Mouse (Mus musculus) kidney, embryonic 14.5 days (tissue): Measurements from ENCODE around the gene Pacs1. TPM values are rescaled to one million over a fixed set of nuclear protein-coding genes. Genes with fewer than 3 reads are reported as not detected.
A peak's percentile ranks its signal among the peaks of the same experiment; 100 is the strongest.

ENCODE experiments used
- ATAC-seq: fragments of 200-750 bp; cut with Nextera tagmentation; 2 replicates; pipeline ENCODE4 v1.8.0; 2017; ENCODE audit warnings: moderate number of reproducible peaks, mild to moderate bottlenecking, moderate TSS enrichment, moderate library complexity; ENCODE audit not compliant: low FRiP score, low TSS enrichment
- H3K27ac ChIP-seq: fragments of 300-500 bp; sonication (generic); 2 replicates; pipeline ENCODE4 v1.5.1; 2014; ENCODE audit warnings: low read depth, mild to moderate bottlenecking, low read length, moderate library complexity, mixed read lengths
- H3K27me3 ChIP-seq: fragments of 300-500 bp; sonication (generic); 2 replicates; pipeline ENCODE4 v1.6.1; 2014; ENCODE audit warnings: mild to moderate bottlenecking, low read length; ENCODE audit not compliant: control insufficient read depth, insufficient read depth
- H3K36me3 ChIP-seq: fragments of 300-500 bp; sonication (generic); 2 replicates; pipeline ENCODE4 v1.6.1; 2014; ENCODE audit warnings: low read length, mixed read lengths; ENCODE audit not compliant: control insufficient read depth, insufficient read depth
- H3K4me1 ChIP-seq: fragments of 300-500 bp; sonication (generic); 2 replicates; pipeline ENCODE4 v1.6.1; 2014; ENCODE audit warnings: low read length, mixed read lengths; ENCODE audit not compliant: control insufficient read depth, insufficient read depth
- H3K4me2 ChIP-seq: fragments of 300-500 bp; sonication (generic); replicated peaks from 2 replicates; pipeline ENCODE4 v1.6.1; 2014; ENCODE audit warnings: low read depth, mild to moderate bottlenecking, low read length
- H3K4me3 ChIP-seq: fragments of 300-500 bp; sonication (generic); 2 replicates; pipeline ENCODE4 v1.5.1; 2014; ENCODE audit warnings: mild to moderate bottlenecking, low read length
- H3K9ac ChIP-seq: fragments of 300-500 bp; sonication (generic); 2 replicates; pipeline ENCODE4 v1.6.1; 2014; ENCODE audit warnings: low read depth, mild to moderate bottlenecking, low read length, moderate library complexity
- H3K9me3 ChIP-seq: fragments of 300-500 bp; sonication (generic); 2 replicates; pipeline ENCODE4 v1.6.1; 2016; ENCODE audit warnings: low read length; ENCODE audit not compliant: control insufficient read depth
- WGBS: fragments of 180-500 bp; shearing (Covaris S2); extraction: QIAGEN DNeasy Blood & Tissue Kit; methylation state at CpG from one replicate; pipeline ENCODE4 v1.1.7; 2014; 5-methylcytosine and 5-hydroxymethylcytosine counted together
- polyA plus RNA-seq: library from polyadenylated mRNA; unstranded; fragments of >200 nt; fragmentation: Nextera tagmentation; extraction: Ambion mirVana; gene quantifications from 2 replicates; pipeline ENCODE4 v1.2.1, GENCODE M21; 2014

The Pacs1 gene
- polyA plus RNA-seq, 1 experiment from 2014 or later = 30.4 TPM

DNA sequence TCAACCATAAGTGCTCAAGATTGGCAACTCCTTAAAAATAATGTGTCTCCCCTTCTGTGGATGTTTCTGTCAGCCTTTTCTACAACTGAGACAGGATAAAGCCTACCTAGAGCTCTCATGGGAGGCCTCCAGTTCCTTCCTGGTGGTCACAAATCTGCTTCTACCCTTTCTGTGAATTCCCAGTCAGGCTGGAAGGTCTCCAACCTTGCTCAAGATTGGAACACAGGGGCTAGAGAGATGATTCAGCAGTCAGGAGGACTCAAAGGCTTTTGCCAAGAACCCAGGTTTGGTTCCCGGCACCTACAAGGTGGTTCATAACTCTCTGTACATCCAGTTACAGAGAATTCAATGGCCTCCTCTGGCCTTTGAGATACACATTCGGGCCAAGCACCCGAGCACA, 149.7 kb downstream of the Pacs1 start:
- H3K27me3 ChIP-seq = no peaks in the 10 kb centered on the region; the same call in 1 of the 2 replicates
- H3K9ac ChIP-seq = no peak overlapping the region
- H3K9me3 ChIP-seq = no peaks in the 10 kb centered on the region
- H3K4me1 ChIP-seq = peaks cover 8% of the 10 kb centered on the region
- no peak for ATAC-seq
- H3K4me2 ChIP-seq = no peak overlapping the region
- no peaks in the 10 kb centered on the region for H3K36me3 ChIP-seq
- no peak overlapping the region for H3K27ac ChIP-seq
- no peak overlapping the region for H3K4me3 ChIP-seq
- 76% methylated on average over 3 of the region's 3 CpGs for WGBS

- WGBS = 79% methylated on average over 10 of the region's 10 CpGs
- Histone ChIP-seq H3K9ac (no peak overlapping the region), H3K4me3 (no peak overlapping the region), H3K27ac (no peak overlapping the region), H3K36me3 (no peaks in the 10 kb centered on the region), H3K27me3 (no peaks in the 10 kb centered on the region; the same call in 1 of the 2 replicates), H3K4me2 (no peak overlapping the region), H3K9me3 (no peaks in the 10 kb centered on the region), H3K4me1 (peaks cover 8% of the 10 kb centered on the region)
- no peak for ATAC-seq
Measured at GRCm38 (mm10) chr19:5122492-5122891, 150.4 kb downstream of the Pacs1 start.

GRCm38 (mm10) chr19:5118384-5118698, 154.6 kb downstream of the Pacs1 start, which contains the start of gene Klc2:
Klc2 (minus strand) TSS chr19:5118560.
- Histone ChIP-seq H3K4me2 (peak within 1 kb of the TSS; percentile 94), H3K27ac (peak within 1 kb of the TSS; percentile 89), H3K4me3 (peak within 1 kb of the TSS; percentile 88), H3K4me1 (peaks cover 12% of the 10 kb centered on the region), H3K9ac (peak within 1 kb of the TSS; percentile 76), H3K27me3 (no peaks in the 10 kb centered on the region), H3K9me3 (no peaks in the 10 kb centered on the region), H3K36me3 (peaks cover 8% of the 10 kb centered on the region; the same call in 1 of the 2 replicates)
- 1% methylated on average over 18 of the region's 18 CpGs for WGBS
- ATAC-seq = peak; percentile 93

- H3K4me1 ChIP-seq = peaks cover 12% of the 10 kb centered on the region
- peak overlapping the region; percentile 88 for H3K4me3 ChIP-seq
- peaks cover 10% of the 10 kb centered on the region; the same call in 1 of the 2 replicates for H3K36me3 ChIP-seq
- under 1% methylated on average over 78 of the region's 83 CpGs for WGBS
- ATAC-seq = peak; percentile 90
- H3K9ac ChIP-seq = peak overlapping the region; percentile 76
- H3K4me2 ChIP-seq = peak overlapping the region; percentile 94
- peak overlapping the region; percentile 89 for H3K27ac ChIP-seq
- no peaks in the 10 kb centered on the region for H3K27me3 ChIP-seq
- no peaks in the 10 kb centered on the region for H3K9me3 ChIP-seq
Measured at GRCm38 (mm10) chr19:5117494-5118383, 155.2 kb downstream of the Pacs1 start.

- no peak overlapping the region for H3K4me3 ChIP-seq
- H3K36me3 ChIP-seq = peaks cover 49% of the 10 kb centered on the region
- H3K4me1 ChIP-seq = peaks cover 11% of the 10 kb centered on the region
- no peak for ATAC-seq
- H3K4me2 ChIP-seq = no peak overlapping the region
- H3K27ac ChIP-seq = no peak overlapping the region
- no peaks in the 10 kb centered on the region for H3K27me3 ChIP-seq
- 97% methylated on average over 7 of the region's 7 CpGs for WGBS
- no peak overlapping the region for H3K9ac ChIP-seq
- H3K9me3 ChIP-seq = no peaks in the 10 kb centered on the region
Measured at GRCm38 (mm10) chr19:5113783-5114182, 159.1 kb downstream of the Pacs1 start.

- no peaks in the 10 kb centered on the region for H3K27me3 ChIP-seq
- 0 out of 2 replicates have a peak overlapping the region, but pooled peaks have one; percentile 7 for H3K9ac ChIP-seq
- peak overlapping the region; percentile 83 for H3K27ac ChIP-seq
- H3K9me3 ChIP-seq = no peaks in the 10 kb centered on the region
- no peak overlapping the region for H3K4me3 ChIP-seq
- H3K4me2 ChIP-seq = no peak overlapping the region
- peaks cover 22% of the 10 kb centered on the region for H3K4me1 ChIP-seq
- no peak for ATAC-seq
- 83% methylated on average over 19 of the region's 19 CpGs for WGBS
- peaks cover 50% of the 10 kb centered on the region for H3K36me3 ChIP-seq
Measured at GRCm38 (mm10) chr19:5109659-5110453, 163.1 kb downstream of the Pacs1 start.

DNA sequence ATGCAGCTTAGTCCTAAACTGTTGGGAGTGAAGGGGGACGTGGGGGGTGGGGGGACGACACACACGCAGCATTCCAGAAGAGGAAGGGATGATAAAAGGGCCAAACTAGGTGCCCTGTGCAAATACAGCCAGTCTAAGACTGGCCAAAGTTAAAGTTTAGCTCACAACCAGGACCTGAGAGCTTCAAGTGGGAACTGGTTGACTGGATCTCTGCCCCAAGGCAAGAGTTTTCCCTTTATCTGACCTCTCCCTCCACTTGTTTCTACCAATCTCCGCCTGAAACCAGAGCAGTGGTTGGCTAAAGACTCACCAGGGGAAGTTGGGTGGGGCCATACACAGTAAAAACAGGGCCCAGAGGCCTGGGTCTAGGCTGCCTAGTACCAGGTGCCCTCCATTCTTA, 164.2 kb downstream of the Pacs1 start:
- WGBS = 54% methylated on average over 4 of the region's 4 CpGs
- no peaks in the 10 kb centered on the region for H3K27me3 ChIP-seq
- no peak overlapping the region; the same call in 1 of the 2 replicates for H3K4me2 ChIP-seq
- H3K27ac ChIP-seq = peak overlapping the region; percentile 83
- H3K4me3 ChIP-seq = no peak overlapping the region
- 0 out of 2 replicates have a peak, but pooled peaks have one; percentile 12 for ATAC-seq
- H3K9ac ChIP-seq = no peak overlapping the region
- H3K4me1 ChIP-seq = peaks cover 22% of the 10 kb centered on the region
- H3K9me3 ChIP-seq = no peaks in the 10 kb centered on the region
- H3K36me3 ChIP-seq = peaks cover 57% of the 10 kb centered on the region

- Histone ChIP-seq H3K9me3 (no peaks in the 10 kb centered on the region), H3K4me2 (no peak overlapping the region; the same call in 1 of the 2 replicates), H3K4me1 (peaks cover 22% of the 10 kb centered on the region), H3K27me3 (no peaks in the 10 kb centered on the region), H3K27ac (peak overlapping the region; percentile 83; the same call in 1 of the 2 replicates), H3K36me3 (peaks cover 57% of the 10 kb centered on the region), H3K4me3 (no peak overlapping the region), H3K9ac (no peak overlapping the region)
- peak; percentile 21 for ATAC-seq
- WGBS = 25% methylated on average over 5 of the region's 5 CpGs
Measured at GRCm38 (mm10) chr19:5108271-5108575, 164.7 kb downstream of the Pacs1 start.
